Mouse (Mus musculus): Measurements from ENCODE around the gene Gm28230.

DNA sequence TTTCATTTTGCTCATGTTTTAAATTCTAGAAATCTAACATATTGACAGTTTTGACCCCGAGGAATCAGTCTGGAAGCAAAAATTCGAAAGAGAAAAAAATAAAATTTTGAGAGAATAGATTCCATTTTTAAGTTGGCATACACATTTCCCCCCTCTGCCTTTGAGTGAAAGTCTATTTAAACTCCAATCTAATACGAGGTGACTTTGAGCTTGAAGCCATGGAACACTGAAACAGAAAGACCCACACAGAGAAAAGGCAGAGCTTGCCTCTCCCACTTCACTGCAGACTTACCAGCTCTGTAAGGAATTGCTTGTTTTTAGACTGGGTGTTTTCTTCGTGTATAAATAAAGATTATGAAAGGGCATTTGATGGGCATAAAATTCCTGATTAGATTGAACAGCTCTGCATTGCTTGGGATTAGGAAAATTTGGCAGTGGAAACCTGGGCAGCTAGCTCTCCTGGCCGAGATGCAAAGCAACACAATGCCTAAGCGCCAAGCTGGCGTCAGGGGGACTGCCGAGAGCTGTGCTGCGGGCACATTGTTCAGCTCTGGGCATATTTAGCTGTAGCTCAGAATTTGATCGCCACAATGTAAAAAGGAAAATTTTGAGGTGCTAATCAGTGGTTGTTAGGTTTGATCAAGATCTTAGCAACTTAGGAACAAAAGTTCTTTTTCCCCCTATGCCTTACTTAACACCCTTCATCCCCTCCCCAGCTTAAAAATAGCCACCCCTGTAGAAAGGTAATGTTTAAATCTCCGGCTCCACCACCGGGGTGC is 37.5 kb upstream of the Gm28230 start:
- no peak for TF ChIP-seq CTCF (conservative IDR thresholded peaks at IDR 0.05; ENCODE audit: low read length)
- no peak for TF ChIP-seq POU5F1 (IDR thresholded peaks at IDR 0.05; ENCODE audit: borderline replicate concordance, low read length)

Measured in E14TG2a.4 (cell line).